Mouse (Mus musculus) olfactory bulb, adult 2 months (tissue): Measurements from ENCODE around the gene Nynrin. TPM values are rescaled to one million over a fixed set of nuclear protein-coding genes. Genes with fewer than 3 reads are reported as not detected.

Source experiments
- H3K27ac ChIP-seq: fragments of 200-500 bp; 2 replicates; pipeline ENCODE4 v1.5.1; 2012; ENCODE audit warnings: low read depth, low read length; ENCODE audit not compliant: insufficient read depth
- H3K4me1 ChIP-seq: fragments of 200-500 bp; 2 replicates; pipeline ENCODE4 v1.6.1; 2012; ENCODE audit warnings: low read length; ENCODE audit not compliant: control insufficient read depth, insufficient read depth
- H3K4me3 ChIP-seq: fragments of 200-500 bp; 2 replicates; pipeline ENCODE4 v1.5.1; 2012; ENCODE audit warnings: mild to moderate bottlenecking, low read depth, low read length, moderate library complexity; ENCODE audit not compliant: insufficient read depth
- CTCF ChIP-seq: fragments of 200-500 bp; IDR thresholded peaks from 2 replicates; pipeline ENCODE4 v1.5.1; 2012; ENCODE audit warnings: low read depth, mild to moderate bottlenecking, low read length, moderate library complexity; ENCODE audit not compliant: insufficient read depth
- POLR2A ChIP-seq: fragments of 200-500 bp; IDR thresholded peaks from 2 replicates; pipeline ENCODE4 v1.6.1; 2012; ENCODE audit warnings: mild to moderate bottlenecking, low read depth, low read length, moderate library complexity; ENCODE audit not compliant: insufficient read depth
- WGBS: fragments of 180-500 bp; shearing (Covaris S2); methylation state at CpG from one replicate; pipeline ENCODE4 v1.1.7; 2018; 5-methylcytosine and 5-hydroxymethylcytosine counted together
- polyA plus RNA-seq: library from polyadenylated mRNA; stranded (reverse); fragments of >200 nt; gene quantifications from 2 replicates; pipeline ENCODE4 v1.2.4, GENCODE M21; 2012; ENCODE audit warnings: low replicate concordance; ENCODE audit not compliant: missing spikeins, insufficient read depth, insufficient read length

Gene Nynrin
- polyA plus RNA-seq = not detected in 2 replicates

DNA sequence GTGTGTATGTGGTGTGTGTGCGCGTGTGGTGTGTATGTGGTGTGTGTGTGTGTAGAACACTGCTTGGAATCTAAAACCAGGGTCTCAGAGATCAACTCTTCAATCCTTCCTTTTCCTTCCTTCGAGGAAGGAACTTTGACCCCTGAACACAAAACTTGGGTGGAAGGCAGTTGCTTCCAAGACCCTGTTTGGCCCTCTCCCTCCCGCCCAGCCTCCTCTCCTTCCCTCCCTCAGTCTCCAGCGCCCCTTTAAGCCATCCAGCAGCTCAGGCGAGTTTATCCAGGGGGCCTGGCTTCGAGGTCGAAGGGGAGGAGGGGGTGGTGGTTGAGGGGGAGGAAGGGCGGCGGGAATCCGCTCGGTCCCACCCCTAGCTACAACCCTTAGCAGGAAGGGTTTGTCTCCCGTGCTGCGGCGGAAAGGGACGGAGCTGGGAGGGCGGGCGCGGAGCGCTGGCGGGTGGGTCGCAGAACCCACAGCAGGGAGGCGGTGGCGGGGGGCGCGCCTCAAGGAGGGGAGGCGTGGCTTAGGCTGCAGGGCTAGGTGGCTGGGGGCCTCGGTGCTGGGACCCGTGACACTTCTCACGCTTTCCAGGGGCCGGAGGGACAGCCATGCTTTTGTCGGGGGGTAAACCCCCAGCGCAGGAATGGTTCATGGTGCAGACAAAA, at the start of gene Nynrin:
TSS of gene Nynrin (plus strand) at position 390 of the 665 bp plus-strand sequence.
- Histone ChIP-seq H3K27ac (peak within 1 kb of the TSS; percentile 17; the same call in 1 of the 2 replicates), H3K4me3 (peak within 1 kb of the TSS; percentile 52), H3K4me1 (peaks cover 14% of the 10 kb centered on the region)
- 5% methylated on average over 32 of the region's 33 CpGs for WGBS
- TF ChIP-seq POLR2A (no peak; the same call in 1 of the 2 replicates), CTCF (no peak)

- 27% methylated on average over 16 of the region's 16 CpGs for WGBS
- H3K4me1 ChIP-seq = peaks cover 6% of the 10 kb centered on the region
- peak overlapping the region; percentile 21 for H3K4me3 ChIP-seq
- H3K27ac ChIP-seq = no peak overlapping the region
- no peak for TF ChIP-seq CTCF
- no peak for TF ChIP-seq POLR2A
These were observed 38.9 kb upstream of the Nynrin start for GRCm38 (mm10) chr14:55814885-55815284.

- peak overlapping the region; percentile 21 for H3K4me3 ChIP-seq
- no peak overlapping the region for H3K27ac ChIP-seq
- WGBS = 23% methylated on average over 17 of the region's 17 CpGs
- TF ChIP-seq POLR2A (no peak), CTCF (no peak)
- H3K4me1 ChIP-seq = peaks cover 6% of the 10 kb centered on the region
These were observed 38.5 kb upstream of the Nynrin start for GRCm38 (mm10) chr14:55815310-55815751.

DNA sequence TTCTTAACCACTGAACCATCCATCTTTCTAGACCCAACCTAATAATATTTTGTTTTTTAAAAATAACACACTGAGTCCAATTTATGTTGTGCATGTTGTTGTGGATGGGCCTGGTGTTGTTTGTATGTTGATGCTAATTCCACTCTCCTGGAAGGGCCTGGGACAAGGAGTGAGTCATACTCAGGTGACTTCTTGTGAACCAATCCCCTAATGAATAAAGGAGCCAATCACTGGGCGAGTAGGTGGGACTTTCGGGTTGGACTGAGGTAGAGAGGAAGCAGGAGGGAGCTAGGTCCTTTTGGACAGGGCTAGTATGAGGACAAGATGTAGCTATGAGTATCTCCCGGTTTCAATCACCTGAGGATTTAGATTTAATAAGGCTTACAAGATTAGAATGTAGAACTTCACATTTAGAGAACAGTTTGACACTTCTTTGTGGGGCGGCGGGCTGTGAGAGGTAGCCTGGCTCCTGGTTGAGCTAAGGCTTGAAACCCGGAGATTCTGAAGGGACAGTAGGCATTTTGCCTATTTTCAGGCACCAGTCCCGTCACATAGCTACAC, 33.9 kb upstream of the Nynrin start:
- no peak for TF ChIP-seq CTCF
- TF ChIP-seq POLR2A = no peak
- Histone ChIP-seq H3K4me3 (no peak overlapping the region), H3K4me1 (peaks cover 22% of the 10 kb centered on the region), H3K27ac (no peak overlapping the region)
- 86% methylated on average over 7 of the region's 7 CpGs for WGBS

DNA sequence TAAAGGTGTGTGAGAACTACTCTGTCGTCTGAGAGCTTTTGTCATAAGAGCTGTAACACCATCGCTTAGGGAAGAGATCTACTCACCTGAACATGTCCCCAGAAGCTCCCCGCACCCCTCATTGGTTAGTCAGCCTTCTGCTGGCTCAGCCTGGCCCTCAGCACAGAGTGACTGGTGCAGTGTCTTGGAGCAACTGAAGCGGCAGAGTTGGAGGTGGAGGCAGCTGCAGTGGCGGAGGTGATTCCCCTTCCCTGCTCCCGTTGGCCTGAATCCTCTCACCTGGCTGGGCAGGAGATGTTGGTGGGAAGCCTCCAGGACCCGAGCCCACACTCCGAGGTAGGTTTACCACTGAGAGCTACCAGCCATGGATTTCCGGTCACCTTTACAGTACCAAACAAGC, 33.2 kb upstream of the Nynrin start:
- TF ChIP-seq CTCF (no peak), POLR2A (no peak)
- no peak overlapping the region for H3K27ac ChIP-seq
- WGBS = 87% methylated on average over 9 of the region's 9 CpGs
- no peak overlapping the region for H3K4me3 ChIP-seq
- H3K4me1 ChIP-seq = peaks cover 23% of the 10 kb centered on the region

GRCm38 (mm10) chr14:55822435-55822990, 31.3 kb upstream of the Nynrin start:
- peak; percentile 56 for TF ChIP-seq CTCF
- TF ChIP-seq POLR2A = no peak
- Histone ChIP-seq H3K4me1 (peaks cover 31% of the 10 kb centered on the region), H3K4me3 (no peak overlapping the region), H3K27ac (no peak overlapping the region)
- 6% methylated on average over 13 of the region's 13 CpGs for WGBS

- Histone ChIP-seq H3K4me1 (peaks cover 31% of the 10 kb centered on the region), H3K4me3 (peak within 1 kb of the TSS; percentile 40), H3K27ac (no peak within 1 kb of the TSS)
- no peak for TF ChIP-seq CTCF
- TF ChIP-seq POLR2A = no peak
- under 1% methylated on average over 46 of the region's 46 CpGs for WGBS
These were observed 30.6 kb upstream of the Nynrin start, which contains the start of gene Nfatc4 for GRCm38 (mm10) chr14:55822991-55823762. Nfatc4 (plus strand) TSS chr14:55823144.

- peak overlapping the region; percentile 40 for H3K4me3 ChIP-seq
- peaks cover 31% of the 10 kb centered on the region for H3K4me1 ChIP-seq
- TF ChIP-seq CTCF = 0 out of 2 replicates have a peak, but pooled peaks have one; percentile 2
- no peak for TF ChIP-seq POLR2A
- WGBS = 35% methylated on average over 10 of the region's 10 CpGs
- no peak overlapping the region for H3K27ac ChIP-seq
These were observed 29.8 kb upstream of the Nynrin start for GRCm38 (mm10) chr14:55824001-55824480.
